Mouse (Mus musculus): Measurements from ENCODE around the gene Frem3. TPM values are rescaled to one million over a fixed set of nuclear protein-coding genes. Genes with fewer than 3 reads are reported as not detected.
A peak's percentile ranks its signal among the peaks of the same experiment; 100 is the strongest.

Gene Frem3
- polyA plus RNA-seq, 1 experiment, result 0.03 TPM

- H3K27ac ChIP-seq (ENCODE audit: control insufficient read depth, insufficient read depth, low read length), result no peak overlapping the region
- WGBS, result 85% methylated on average over 5 of the region's 5 CpGs
- no peaks in the 10 kb centered on the region for H3K4me1 ChIP-seq (replicated peaks; ENCODE audit: control insufficient read depth, insufficient read depth, low read length)
- H3K4me3 ChIP-seq (ENCODE audit: control insufficient read depth, insufficient read depth, low read length), result no peak overlapping the region
- no peaks in the 10 kb centered on the region for H3K27me3 ChIP-seq (ENCODE audit: control insufficient read depth, insufficient read depth, low read length)
- no peak for DNase-seq
- no peak for TF ChIP-seq POLR2A (IDR thresholded peaks at IDR 0.05; ENCODE audit: control insufficient read depth, extremely low read depth, insufficient read depth, low read length, poor library complexity)
- no peak for TF ChIP-seq CTCF (IDR thresholded peaks at IDR 0.05; ENCODE audit: borderline replicate concordance, control insufficient read depth, extremely low read depth, insufficient read depth, low read length, poor library complexity)
- H3K36me3 ChIP-seq (ENCODE audit: control insufficient read depth, insufficient read depth, low read length), result no peaks in the 10 kb centered on the region
Observed at GRCm38 (mm10) chr8:80683756-80684335, 73.0 kb downstream of the Frem3 start.

GRCm38 (mm10) chr8:80688141-80688540, 77.3 kb downstream of the Frem3 start:
- H3K27me3 ChIP-seq (ENCODE audit: control insufficient read depth, insufficient read depth, low read length), result no peaks in the 10 kb centered on the region
- no peak overlapping the region for H3K27ac ChIP-seq (ENCODE audit: control insufficient read depth, insufficient read depth, low read length)
- DNase-seq, result peak; percentile 59
- TF ChIP-seq POLR2A (IDR thresholded peaks at IDR 0.05; ENCODE audit: control insufficient read depth, extremely low read depth, insufficient read depth, low read length, poor library complexity) (no peak), CTCF (IDR thresholded peaks at IDR 0.05; ENCODE audit: borderline replicate concordance, control insufficient read depth, extremely low read depth, insufficient read depth, low read length, poor library complexity) (peak; percentile 54; the same call in 1 of the 2 replicates)
- H3K36me3 ChIP-seq (ENCODE audit: control insufficient read depth, insufficient read depth, low read length), result no peaks in the 10 kb centered on the region
- H3K4me3 ChIP-seq (ENCODE audit: control insufficient read depth, insufficient read depth, low read length), result no peak overlapping the region
- no peaks in the 10 kb centered on the region for H3K4me1 ChIP-seq (replicated peaks; ENCODE audit: control insufficient read depth, insufficient read depth, low read length)
- whole genome bisulfite sequencing, result 54% methylated on average over 4 of the region's 4 CpGs

GRCm38 (mm10) chr8:80710670-80711400, 100.0 kb downstream of the Frem3 start:
- DNase-seq, result no peak
- TF ChIP-seq POLR2A (IDR thresholded peaks at IDR 0.05; ENCODE audit: control insufficient read depth, extremely low read depth, insufficient read depth, low read length, poor library complexity) (no peak), CTCF (IDR thresholded peaks at IDR 0.05; ENCODE audit: borderline replicate concordance, control insufficient read depth, extremely low read depth, insufficient read depth, low read length, poor library complexity) (no peak)
- no peaks in the 10 kb centered on the region for H3K4me1 ChIP-seq (replicated peaks; ENCODE audit: control insufficient read depth, insufficient read depth, low read length)
- H3K27me3 ChIP-seq (ENCODE audit: control insufficient read depth, insufficient read depth, low read length), result no peaks in the 10 kb centered on the region; the same call in 1 of the 2 replicates
- 92% methylated on average over 4 of the region's 4 CpGs for WGBS
- H3K27ac ChIP-seq (ENCODE audit: control insufficient read depth, insufficient read depth, low read length), result no peak overlapping the region
- H3K36me3 ChIP-seq (ENCODE audit: control insufficient read depth, insufficient read depth, low read length), result peaks cover 72% of the 10 kb centered on the region
- no peak overlapping the region for H3K4me3 ChIP-seq (ENCODE audit: control insufficient read depth, insufficient read depth, low read length)

- no peak for TF ChIP-seq POLR2A (IDR thresholded peaks at IDR 0.05; ENCODE audit: control insufficient read depth, extremely low read depth, insufficient read depth, low read length, poor library complexity)
- no peak for TF ChIP-seq CTCF (IDR thresholded peaks at IDR 0.05; ENCODE audit: borderline replicate concordance, control insufficient read depth, extremely low read depth, insufficient read depth, low read length, poor library complexity)
- H3K4me3 ChIP-seq (ENCODE audit: control insufficient read depth, insufficient read depth, low read length), result no peak overlapping the region
- no peaks in the 10 kb centered on the region; the same call in 1 of the 2 replicates for H3K27me3 ChIP-seq (ENCODE audit: control insufficient read depth, insufficient read depth, low read length)
- no peak overlapping the region for H3K27ac ChIP-seq (ENCODE audit: control insufficient read depth, insufficient read depth, low read length)
- peaks cover 66% of the 10 kb centered on the region for H3K36me3 ChIP-seq (ENCODE audit: control insufficient read depth, insufficient read depth, low read length)
- no peaks in the 10 kb centered on the region for H3K4me1 ChIP-seq (replicated peaks; ENCODE audit: control insufficient read depth, insufficient read depth, low read length)
- DNase-seq, result no peak
- 94% methylated on average over 1 of the region's 1 CpGs for WGBS
Observed at GRCm38 (mm10) chr8:80714461-80714860, 103.6 kb downstream of the Frem3 start.

GRCm38 (mm10) chr8:80732326-80732725, 121.4 kb downstream of the Frem3 start:
- no peak for TF ChIP-seq POLR2A (IDR thresholded peaks at IDR 0.05; ENCODE audit: control insufficient read depth, extremely low read depth, insufficient read depth, low read length, poor library complexity)
- no peak for TF ChIP-seq CTCF (IDR thresholded peaks at IDR 0.05; ENCODE audit: borderline replicate concordance, control insufficient read depth, extremely low read depth, insufficient read depth, low read length, poor library complexity)
- peaks cover 60% of the 10 kb centered on the region for H3K36me3 ChIP-seq (ENCODE audit: control insufficient read depth, insufficient read depth, low read length)
- no peak for DNase-seq
- no peak overlapping the region for H3K4me3 ChIP-seq (ENCODE audit: control insufficient read depth, insufficient read depth, low read length)
- no peaks in the 10 kb centered on the region for H3K4me1 ChIP-seq (replicated peaks; ENCODE audit: control insufficient read depth, insufficient read depth, low read length)
- H3K27ac ChIP-seq (ENCODE audit: control insufficient read depth, insufficient read depth, low read length), result no peak overlapping the region
- no peaks in the 10 kb centered on the region for H3K27me3 ChIP-seq (ENCODE audit: control insufficient read depth, insufficient read depth, low read length)

- Histone ChIP-seq H3K4me1 (replicated peaks; ENCODE audit: control insufficient read depth, insufficient read depth, low read length) (peaks cover 8% of the 10 kb centered on the region), H3K27me3 (ENCODE audit: control insufficient read depth, insufficient read depth, low read length) (no peaks in the 10 kb centered on the region), H3K27ac (ENCODE audit: control insufficient read depth, insufficient read depth, low read length) (no peak overlapping the region), H3K4me3 (ENCODE audit: control insufficient read depth, insufficient read depth, low read length) (peak overlapping the region; percentile 94), H3K36me3 (ENCODE audit: control insufficient read depth, insufficient read depth, low read length) (peaks cover 15% of the 10 kb centered on the region; the same call in 1 of the 2 replicates)
- TF ChIP-seq CTCF (IDR thresholded peaks at IDR 0.05; ENCODE audit: borderline replicate concordance, control insufficient read depth, extremely low read depth, insufficient read depth, low read length, poor library complexity), result no peak
- no peak for TF ChIP-seq POLR2A (IDR thresholded peaks at IDR 0.05; ENCODE audit: control insufficient read depth, extremely low read depth, insufficient read depth, low read length, poor library complexity)
- WGBS, result 2% methylated on average over 5 of the region's 5 CpGs
- DNase-seq, result no peak
Observed at GRCm38 (mm10) chr8:80738046-80738387, 127.1 kb downstream of the Frem3 start.
